ENCODE assay signal across 21 mouse cellular contexts in the genomic region with DNA sequence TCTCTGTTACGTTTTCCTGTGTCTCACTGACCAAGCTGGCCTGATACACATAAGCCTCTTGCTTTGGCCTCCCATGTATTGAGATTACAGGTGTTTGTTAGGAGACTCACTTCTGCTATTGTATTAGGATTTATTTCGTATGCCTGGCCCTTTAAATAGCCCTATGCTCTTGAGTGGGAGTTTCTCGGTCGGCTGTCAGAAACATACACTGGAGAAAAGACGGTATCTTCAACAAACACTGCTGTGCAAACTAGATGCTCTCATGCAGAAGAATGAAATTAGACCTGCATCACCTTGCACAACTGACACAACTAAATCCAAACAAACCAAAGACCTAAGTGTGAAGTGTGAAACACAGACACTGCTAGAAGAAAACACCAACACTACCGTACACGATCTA.
"Had no signal": no experiment of that assay in that cellular context is flagged by ENCODE, and none has a peak within 500 bp of the region (broad histone marks: within the 10 kb centered on the region; RNA-seq: fewer than 3 reads in every experiment).

No protein-coding gene starts in this region.

- H3K27me3 ChIP-seq: kidney, embryonic 15.5 days; limb, embryonic 13.5 days; neural tube, embryonic 12.5 days had no signal

- H3K27ac ChIP-seq: kidney, embryonic 15.5 days; limb, embryonic 10.5 days; limb, embryonic 13.5 days; liver, embryonic 12.5 days; liver, embryonic 15.5 days; macrophage; neural tube, embryonic 12.5 days; stomach, postnatal 0 days had no signal

- ATAC-seq: liver, embryonic 12.5 days; lung, postnatal 0 days had no signal

- H3K9me3 ChIP-seq: kidney, embryonic 15.5 days; limb, embryonic 10.5 days; limb, embryonic 13.5 days; liver, embryonic 12.5 days; liver, embryonic 15.5 days; neural tube, embryonic 12.5 days had no signal

- DNase-seq: kidney, adult 8-10 months; kidney, postnatal 10 days; kidney, postnatal 36 days; liver; lung, adult 18-20 months; midbrain, embryonic 14.5 days; right cerebral cortex, postnatal 14 days; right cerebral cortex, postnatal 4 days; thymus, adult 2 months; thymus, postnatal 14 days; thymus, postnatal 4 days had no signal

- H3K4me2 ChIP-seq: kidney, embryonic 15.5 days; limb, embryonic 13.5 days; liver, embryonic 12.5 days; liver, embryonic 15.5 days; midbrain, embryonic 11.5 days; neural tube, embryonic 12.5 days had no signal

- H3K4me3 ChIP-seq: kidney, embryonic 15.5 days; limb, embryonic 10.5 days; limb, embryonic 13.5 days; liver, embryonic 12.5 days; liver, embryonic 15.5 days; neural tube, embryonic 12.5 days had no signal

- H3K36me3 ChIP-seq: liver, embryonic 12.5 days; liver, embryonic 15.5 days had no signal

- H3K9ac ChIP-seq: kidney, embryonic 15.5 days; limb, embryonic 13.5 days; liver, embryonic 12.5 days; liver, embryonic 15.5 days; neural tube, embryonic 12.5 days had no signal
